ENCODE assay signal across 8 mouse cellular contexts in genomic region chr3:61364661-61364977, GRCm38 (mm10). TPM values are rescaled to one million over a fixed set of nuclear protein-coding genes. Genes with fewer than 3 reads are reported as not detected.
DNase-seq lines count a peak whose midpoint lies in the region; ATAC-seq and TF ChIP-seq lines count a peak whose summit lies in the region.

No protein-coding gene starts in this region.

- peak overlapping the region; percentile 91 for H3K4me3 ChIP-seq in lung, embryonic 16.5 days (ENCODE audit: low read length)
- peak overlapping the region; percentile 75 for H3K4me3 ChIP-seq in embryonic fibroblast, embryonic 13.5 days (ENCODE audit: insufficient read depth, low read length)
- H3K4me3 ChIP-seq in limb, embryonic 10.5 days, result peak overlapping the region; percentile 77
- peak overlapping the region; percentile 92 for H3K4me3 ChIP-seq in neural tube, embryonic 15.5 days (replicated peaks)

- peaks cover 18% of the 10 kb centered on the region for H3K4me1 ChIP-seq in lung, embryonic 16.5 days (replicated peaks; ENCODE audit: control insufficient read depth, insufficient read depth, low read length)
- no peaks in the 10 kb centered on the region; the same call in 1 of the 2 replicates for H3K4me1 ChIP-seq in embryonic fibroblast, embryonic 13.5 days (ENCODE audit: control insufficient read depth, insufficient read depth, low read length)
- H3K4me1 ChIP-seq in limb, embryonic 10.5 days, result peaks cover 16% of the 10 kb centered on the region
- H3K4me1 ChIP-seq in neural tube, embryonic 15.5 days, result peaks cover 33% of the 10 kb centered on the region

- DNase-seq in lung, postnatal 14 days, result no peak
- DNase-seq in limb, embryonic 10.5 days (ENCODE audit: low spot score), result no peak
- no peak for DNase-seq in layer of hippocampus, postnatal 10 days (ENCODE audit: low spot score in 2 of 2)
- DNase-seq in cerebellum, postnatal 14 days, result no peak
- DNase-seq in urinary bladder, adult 2 months (ENCODE audit: low spot score), result no peak

- no peaks in the 10 kb centered on the region for H3K27me3 ChIP-seq in lung, embryonic 16.5 days (ENCODE audit: control insufficient read depth, insufficient read depth, low read depth, low read length)
- no peaks in the 10 kb centered on the region for H3K27me3 ChIP-seq in limb, embryonic 10.5 days (ENCODE audit: low read depth, poor library complexity, severe bottlenecking)
- H3K27me3 ChIP-seq in neural tube, embryonic 15.5 days (replicated peaks), result no peaks in the 10 kb centered on the region

- H3K9ac ChIP-seq in lung, embryonic 16.5 days (ENCODE audit: low read length), result peak overlapping the region; percentile 75
- peak overlapping the region; percentile 86 for H3K9ac ChIP-seq in neural tube, embryonic 15.5 days (replicated peaks)

- ATAC-seq in lung, embryonic 16.5 days (ENCODE audit: low read depth), result peak; percentile 13
- peak; percentile 45 for ATAC-seq in neural tube, embryonic 15.5 days (ENCODE audit: low FRiP score)

- peak overlapping the region; percentile 79 for H3K27ac ChIP-seq in lung, embryonic 16.5 days (ENCODE audit: low read length)
- peak overlapping the region; percentile 70 for H3K27ac ChIP-seq in embryonic fibroblast, embryonic 13.5 days (ENCODE audit: insufficient read depth, low read length)
- peak overlapping the region; percentile 90 for H3K27ac ChIP-seq in limb, embryonic 10.5 days
- H3K27ac ChIP-seq in neural tube, embryonic 15.5 days (replicated peaks), result peak overlapping the region; percentile 89

- H3K9me3 ChIP-seq in lung, embryonic 16.5 days (ENCODE audit: control insufficient read depth, low read length), result no peaks in the 10 kb centered on the region
- H3K9me3 ChIP-seq in limb, embryonic 10.5 days (replicated peaks), result no peaks in the 10 kb centered on the region
- no peaks in the 10 kb centered on the region for H3K9me3 ChIP-seq in neural tube, embryonic 15.5 days (replicated peaks)

- no peak for TF ChIP-seq CTCF in embryonic fibroblast, embryonic 13.5 days (IDR thresholded peaks at IDR 0.05; ENCODE audit: borderline replicate concordance, insufficient read depth, low read length)

- peak overlapping the region; percentile 89 for H3K4me2 ChIP-seq in lung, embryonic 16.5 days (ENCODE audit: low read depth, low read length)
- peak overlapping the region; percentile 96 for H3K4me2 ChIP-seq in neural tube, embryonic 15.5 days

- no peak for TF ChIP-seq POLR2A in embryonic fibroblast, embryonic 13.5 days (IDR thresholded peaks at IDR 0.05; ENCODE audit: low read depth, low read length)

- WGBS in lung, embryonic 16.5 days, result 0% methylated on average over 19 of the region's 33 CpGs
- WGBS in limb, embryonic 10.5 days, result 0% methylated on average over 20 of the region's 33 CpGs
- under 1% methylated on average over 33 of the region's 33 CpGs for WGBS in neural tube, embryonic 15.5 days

- H3K36me3 ChIP-seq in lung, embryonic 16.5 days (ENCODE audit: control insufficient read depth, insufficient read depth, low read length), result no peaks in the 10 kb centered on the region
- H3K36me3 ChIP-seq in limb, embryonic 10.5 days, result no peaks in the 10 kb centered on the region
- H3K36me3 ChIP-seq in neural tube, embryonic 15.5 days, result no peaks in the 10 kb centered on the region

RNA-seq across cellular contexts. Expression of gene B430305J03Rik, which starts 1.1 kb away (rescaled TPM):
- polyA plus RNA-seq in lung, embryonic 16.5 days (2015; fragmentation: Nextera tagmentation; extraction: Ambion mirVana), result not detected in 2 replicates
- polyA plus RNA-seq in embryonic fibroblast, embryonic 13.5 days (2011; ENCODE audit: insufficient read length, low read depth, missing spikeins), result 0.40 and 0.74 TPM in 2 replicates
- not detected in 2 replicates for polyA plus RNA-seq in limb, embryonic 10.5 days (2016; fragmentation: Nextera tagmentation; extraction: Ambion mirVana)
- not detected in 2 replicates for polyA plus RNA-seq in neural tube, embryonic 15.5 days (2015; fragmentation: Nextera tagmentation; extraction: Ambion mirVana)
- 1 to 10 TPM; 1.8 to 1.9 TPM for total RNA-seq in layer of hippocampus, postnatal 10 days (2021)
- polyA plus RNA-seq in urinary bladder, adult 2 months (2012; rRNA removed), result 0.22 and 0.35 TPM in 2 replicates

RNA-seq across cellular contexts. Expression of gene Rap2b, which starts 3.2 kb away (rescaled TPM):
- 6.4 and 7.0 TPM in 2 replicates for polyA plus RNA-seq in lung, embryonic 16.5 days (2015; fragmentation: Nextera tagmentation; extraction: Ambion mirVana)
- 18.1 and 18.8 TPM in 2 replicates for polyA plus RNA-seq in embryonic fibroblast, embryonic 13.5 days (2011; ENCODE audit: insufficient read length, low read depth, missing spikeins)
- polyA plus RNA-seq in limb, embryonic 10.5 days (2016; fragmentation: Nextera tagmentation; extraction: Ambion mirVana), result 7.4 and 8.5 TPM in 2 replicates
- polyA plus RNA-seq in neural tube, embryonic 15.5 days (2015; fragmentation: Nextera tagmentation; extraction: Ambion mirVana), result 8.6 and 9.3 TPM in 2 replicates
- total RNA-seq in layer of hippocampus, postnatal 10 days (2021), result 10 to 100 TPM; 42.4 to 45.7 TPM
- polyA plus RNA-seq in urinary bladder, adult 2 months (2012; rRNA removed), result 7.2 and 7.8 TPM in 2 replicates
